Mouse (Mus musculus): ENCODE results near the gene Dnajc27.

Dnajc27 gene

GRCm38 (mm10) chr12:4083441-4083840 lies 1.1 kb downstream of the Dnajc27 start:
- no peak for DNase-seq

GRCm38 (mm10) chr12:4107383-4107782 lies 25.0 kb downstream of the Dnajc27 start:
- peak; percentile 79 for DNase-seq

- DNase-seq: no peak
Measured at GRCm38 (mm10) chr12:4116132-4116531, 33.7 kb downstream of the Dnajc27 start.

GRCm38 (mm10) chr12:4117136-4117535 lies 34.8 kb downstream of the Dnajc27 start:
- no peak for DNase-seq

- DNase-seq: no peak
Measured at GRCm38 (mm10) chr12:4117579-4117978, 35.2 kb downstream of the Dnajc27 start.

- no peak for DNase-seq
Measured at GRCm38 (mm10) chr12:4127346-4127745, 45.0 kb downstream of the Dnajc27 start.

GRCm38 (mm10) chr12:4132941-4133846 lies 50.8 kb downstream of the Dnajc27 start, which contains the start of gene Adcy3:
TSS of gene Adcy3 (plus strand) at chr12:4133103.
- peak; percentile 54 for DNase-seq

- DNase-seq: no peak
Measured at GRCm38 (mm10) chr12:4133847-4134212, 51.4 kb downstream of the Dnajc27 start.

- DNase-seq: no peak
Measured at GRCm38 (mm10) chr12:4143179-4143578, 60.8 kb downstream of the Dnajc27 start.

GRCm38 (mm10) chr12:4150936-4151335 lies 68.6 kb downstream of the Dnajc27 start:
- DNase-seq: no peak

- no peak for DNase-seq
Measured at GRCm38 (mm10) chr12:4151969-4152368, 69.6 kb downstream of the Dnajc27 start.

- no peak for DNase-seq
Measured at GRCm38 (mm10) chr12:4157466-4157865, 75.1 kb downstream of the Dnajc27 start.

- no peak for DNase-seq
Measured at GRCm38 (mm10) chr12:4158179-4158578, 75.8 kb downstream of the Dnajc27 start.

GRCm38 (mm10) chr12:4158868-4159632 lies 76.7 kb downstream of the Dnajc27 start:
- no peak for DNase-seq

Data from lung, postnatal 14 days (tissue).